Mouse (Mus musculus): ENCODE measurements at regions not wholly inside any gene's neighbourhood (a gene's known extent, or its start where the extent isn't known, plus 50 kb on each side); places are given as distances from the start of the nearest gene placed in this dataset.

DNA sequence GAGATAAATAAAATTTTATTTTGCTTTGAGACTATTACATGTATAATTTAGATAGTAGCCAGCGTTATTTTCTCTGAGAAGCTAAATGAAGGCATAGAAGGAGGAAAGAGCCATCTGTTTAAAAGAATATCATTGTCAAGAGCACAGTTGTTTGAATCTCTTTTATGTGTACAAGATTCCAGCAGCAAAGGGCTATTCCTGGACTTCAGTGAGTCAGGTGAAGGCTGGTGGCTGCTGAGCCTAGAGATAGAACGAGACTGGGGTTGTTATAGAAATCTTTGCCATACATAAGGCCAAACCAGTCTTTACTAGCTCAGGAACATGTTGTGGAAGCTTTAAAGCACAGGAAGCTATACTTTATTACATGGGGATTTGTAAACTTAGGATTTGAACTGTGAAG lies 261.6 kb downstream of the Adcyap1 start:
- no peak for DNase-seq (ENCODE audit: low spot score in 2 of 2)

DNA sequence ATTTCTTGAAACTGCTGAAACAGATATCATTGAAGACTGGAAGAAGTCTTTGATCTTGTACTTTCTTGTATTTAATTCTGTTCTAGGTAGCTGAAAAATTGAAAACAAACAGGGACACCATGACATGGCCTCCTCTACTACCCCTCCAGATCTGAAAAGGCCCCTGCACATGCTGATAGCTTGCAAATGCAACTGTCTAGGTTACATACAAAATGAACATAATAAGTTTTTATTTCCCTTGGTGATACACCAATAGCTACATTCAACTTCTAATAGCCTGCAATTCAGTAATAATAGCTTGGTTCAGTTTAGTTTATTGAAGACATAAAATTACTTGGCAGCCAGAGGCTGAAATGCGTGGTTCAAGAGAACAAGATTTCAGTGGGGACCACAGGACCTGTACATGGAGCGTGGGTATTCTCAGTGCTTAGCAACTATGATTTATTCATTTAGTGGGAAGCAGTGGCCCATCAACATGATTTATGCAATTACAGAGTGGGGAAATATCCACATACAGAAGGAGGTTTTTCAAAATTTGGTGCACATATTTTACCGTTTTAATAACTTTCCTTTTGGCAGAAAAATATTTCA lies 264.9 kb downstream of the Adcyap1 start:
- no peak for DNase-seq (ENCODE audit: low spot score in 2 of 2)

DNA sequence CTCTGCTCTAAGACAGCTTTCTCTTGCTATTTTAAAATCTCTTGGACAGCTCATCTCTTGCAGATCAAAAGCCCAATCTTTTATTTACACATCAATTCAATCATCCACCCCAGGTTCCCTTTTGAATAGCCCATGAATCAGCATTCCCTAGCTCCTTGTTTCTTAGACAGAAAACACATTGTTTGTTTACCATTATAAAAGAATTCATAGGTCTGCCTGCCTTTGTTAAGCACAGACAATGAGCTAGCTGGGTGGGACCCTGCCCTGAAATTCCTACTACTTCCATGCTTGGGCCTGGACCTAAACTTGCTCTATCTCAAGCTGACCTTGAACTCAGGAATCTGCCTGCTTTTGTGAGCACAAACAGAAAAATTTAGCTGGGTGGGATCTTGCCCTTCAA lies 283.6 kb downstream of the Adcyap1 start:
- no peak for DNase-seq (ENCODE audit: low spot score in 2 of 2)

DNA sequence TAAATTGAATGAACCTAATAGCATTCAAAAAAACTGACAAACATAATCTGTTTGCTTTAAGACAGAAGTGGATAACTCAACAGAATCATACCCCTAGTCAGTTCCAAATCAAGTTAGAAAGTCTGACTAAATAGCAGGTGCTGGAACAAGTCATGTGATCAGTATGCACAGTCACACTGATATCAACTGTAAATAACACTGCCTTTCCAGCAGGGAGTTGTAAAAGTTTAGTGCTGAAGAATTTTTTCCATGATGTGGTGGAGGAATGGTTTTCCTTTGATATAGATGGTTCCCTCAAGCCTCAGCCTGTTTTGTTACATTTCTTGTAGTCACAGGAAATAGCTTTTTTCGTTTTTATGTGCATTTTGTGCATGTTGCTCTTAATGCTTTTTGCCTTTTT lies 285.7 kb downstream of the Adcyap1 start:
- no peak for DNase-seq (ENCODE audit: low spot score in 2 of 2)

DNA sequence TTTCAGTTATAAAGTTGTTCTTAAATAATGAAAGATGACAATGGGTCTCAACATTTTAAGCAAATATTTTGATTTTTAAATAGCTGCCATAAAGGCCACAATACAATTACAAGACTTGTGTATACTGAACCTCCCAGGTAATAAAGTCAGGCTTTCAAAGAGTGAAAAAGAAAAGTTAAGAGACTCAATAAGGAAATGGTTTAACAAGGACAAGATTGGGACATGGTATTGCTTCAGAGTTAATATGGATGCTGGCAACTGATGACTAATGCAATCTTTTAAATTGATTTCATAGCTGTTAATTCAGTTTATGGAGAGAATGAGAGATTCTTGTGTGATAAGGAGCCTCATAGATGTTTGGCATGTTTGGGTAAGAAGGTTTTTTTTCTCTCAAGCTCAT lies 287.6 kb downstream of the Adcyap1 start:
- DNase-seq (ENCODE audit: low spot score in 2 of 2), result no peak

DNA sequence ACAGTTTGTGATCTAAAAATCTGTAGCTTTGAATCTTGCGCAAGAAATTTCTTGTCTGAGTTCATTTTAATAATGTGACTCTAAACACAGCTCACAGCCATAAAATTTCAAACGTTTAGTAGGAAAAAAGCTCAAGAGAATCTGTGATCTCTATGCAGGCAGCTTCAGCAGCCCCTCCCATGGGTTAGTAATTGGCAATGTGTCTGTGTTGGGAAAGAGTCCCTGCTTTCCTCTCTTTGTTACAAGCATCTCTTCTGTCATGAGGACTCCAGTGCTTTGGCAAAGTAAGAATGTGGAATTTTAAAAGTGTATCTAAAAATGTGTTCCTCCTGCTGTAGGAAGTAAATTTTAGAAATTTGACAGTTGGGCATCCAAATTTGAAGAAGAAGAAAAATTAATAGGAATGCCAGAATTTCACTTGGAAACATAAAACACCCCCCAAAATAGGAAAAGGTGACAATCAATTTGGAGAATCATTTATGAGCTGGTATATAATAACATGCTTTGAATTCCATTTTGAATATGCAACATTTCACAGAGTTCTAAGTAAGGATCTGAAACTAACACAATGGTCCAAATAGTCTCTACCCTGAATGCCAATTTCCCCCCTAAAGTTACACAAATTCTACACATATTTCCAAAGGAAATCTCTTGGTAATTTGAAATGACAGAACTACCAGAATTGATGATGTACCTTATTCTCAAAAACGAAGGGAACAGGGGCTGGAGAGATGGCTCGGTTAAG lies 291.3 kb downstream of the Adcyap1 start:
- DNase-seq (ENCODE audit: low spot score in 2 of 2), result peak; percentile 38 to 69

DNA sequence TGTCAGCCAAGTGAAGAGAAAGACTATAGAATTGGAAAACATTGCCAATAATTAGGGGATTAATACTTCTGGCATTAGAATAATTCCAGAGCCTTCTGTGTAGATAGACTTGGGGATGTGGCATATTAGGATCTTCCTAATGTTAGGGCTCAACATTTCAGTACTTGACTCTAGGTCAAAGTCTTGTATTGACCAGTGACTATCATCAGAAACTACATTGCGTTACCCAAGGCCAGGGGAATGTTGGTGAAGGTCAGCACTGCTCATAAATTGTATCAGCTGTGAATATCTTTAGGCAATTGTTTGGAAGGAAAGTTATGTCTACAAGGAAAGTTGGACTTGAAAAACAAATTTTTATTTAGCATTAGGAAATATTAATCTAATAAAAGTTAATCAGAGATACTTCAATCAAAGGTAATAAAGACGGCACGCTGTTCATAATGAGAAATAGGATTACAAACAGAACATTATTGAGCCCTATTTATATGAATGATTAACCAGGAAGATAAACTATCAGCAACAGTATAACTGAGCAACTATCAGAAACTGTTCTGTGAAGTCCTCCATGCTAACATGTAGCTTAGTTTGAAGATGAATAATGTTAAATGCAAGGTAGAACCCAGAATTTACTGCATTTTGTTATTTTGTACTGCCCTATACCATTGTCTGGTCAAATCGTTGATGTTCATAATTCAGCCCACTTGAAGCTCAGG lies 310.2 kb downstream of the Adcyap1 start:
- DNase-seq (ENCODE audit: low spot score in 2 of 2), result no peak

DNA sequence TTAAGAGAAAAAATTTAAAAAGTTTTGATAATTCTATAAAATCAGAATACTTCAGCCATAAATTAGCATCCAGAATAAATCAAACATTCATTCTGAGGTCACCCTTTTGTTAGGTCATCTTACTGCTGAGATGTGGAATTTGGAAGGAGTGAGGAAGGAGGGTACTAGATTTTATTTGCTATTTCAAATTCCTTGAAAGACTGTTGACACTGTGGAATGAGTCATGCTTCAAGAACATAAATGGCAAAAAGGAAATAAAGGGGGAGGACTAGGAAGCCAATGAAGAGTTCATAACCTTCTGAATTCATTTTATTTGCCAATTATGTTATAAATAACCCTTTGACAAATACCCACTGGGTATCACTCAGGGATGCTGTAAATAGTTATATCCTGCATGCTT lies 324.6 kb downstream of the Adcyap1 start:
- DNase-seq (ENCODE audit: low spot score in 2 of 2), result no peak

DNA sequence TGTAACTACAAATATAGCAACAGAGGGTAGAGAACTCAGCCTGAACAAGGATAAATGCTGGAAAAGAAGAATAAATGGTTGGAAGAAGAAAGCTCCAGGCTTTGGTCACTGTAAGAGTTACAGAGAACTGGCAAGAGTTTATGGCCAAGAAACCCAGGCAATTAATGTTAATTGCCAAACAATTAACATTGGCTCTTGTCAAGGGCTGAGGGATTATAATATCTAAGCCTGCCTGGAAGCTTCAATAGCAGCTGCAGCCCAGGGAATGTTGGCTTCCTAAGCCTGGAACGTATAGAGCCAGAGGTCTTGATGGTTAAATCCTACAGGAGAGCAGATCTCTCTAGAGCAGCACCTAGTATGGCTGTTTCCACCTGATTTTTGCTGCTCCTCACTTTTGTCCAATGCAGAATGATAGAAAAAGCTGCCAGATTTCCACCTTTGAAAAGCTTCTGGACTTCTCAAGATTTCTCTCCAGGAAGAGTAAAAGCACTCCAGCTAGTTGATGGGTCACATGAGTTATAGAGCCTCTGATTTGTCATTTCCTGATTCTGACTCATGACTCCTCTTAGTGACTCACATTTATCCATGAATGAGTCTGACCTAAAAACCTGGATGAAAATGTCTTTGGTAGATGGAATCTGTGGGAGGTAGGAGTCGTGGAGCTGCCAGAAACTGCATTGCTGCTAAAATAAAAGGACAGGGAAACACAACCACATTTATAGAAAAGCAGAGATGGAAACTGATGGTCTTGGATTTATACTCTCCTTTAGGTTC lies 327.2 kb downstream of the Adcyap1 start:
- DNase-seq (ENCODE audit: low spot score in 2 of 2), result no peak

DNA sequence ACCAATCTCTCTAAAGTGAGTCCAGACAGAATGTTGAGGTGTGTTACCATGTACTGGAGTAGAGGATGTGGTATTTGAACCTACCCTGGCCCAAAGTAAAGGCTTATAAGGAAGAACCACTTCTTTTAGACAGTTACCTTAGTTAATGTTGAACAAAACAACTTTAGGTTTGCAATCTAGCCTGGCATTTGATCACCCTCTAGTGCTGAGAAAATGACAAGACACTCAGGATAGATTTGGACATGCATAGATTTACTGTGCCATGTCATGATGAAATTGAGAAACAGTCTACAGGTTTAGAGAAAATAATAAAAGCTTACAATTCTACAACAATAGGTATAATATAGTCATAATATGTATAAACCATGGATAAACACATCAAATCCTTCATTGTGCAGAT lies 333.7 kb downstream of the Adcyap1 start:
- DNase-seq (ENCODE audit: low spot score in 2 of 2), result no peak

DNA sequence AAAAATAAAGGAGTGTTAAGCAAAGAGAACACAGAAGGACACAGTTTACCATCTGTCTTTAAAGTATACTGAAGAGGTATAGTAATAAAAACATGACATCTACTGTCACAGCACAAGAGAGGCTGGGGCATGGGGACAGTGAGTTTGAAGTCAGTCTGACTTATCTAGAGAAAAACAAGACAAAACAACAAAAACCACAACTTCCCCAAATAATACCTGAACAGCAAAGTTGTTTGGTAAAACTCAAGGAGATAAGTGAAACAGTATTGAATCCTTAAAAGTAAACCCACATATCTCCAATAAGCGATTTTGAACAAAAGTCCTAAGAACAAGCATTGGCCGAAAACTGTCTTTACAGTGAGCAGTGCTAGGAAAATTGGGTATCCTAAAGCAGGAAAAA lies 336.1 kb downstream of the Adcyap1 start:
- DNase-seq (ENCODE audit: low spot score in 2 of 2), result no peak

DNA sequence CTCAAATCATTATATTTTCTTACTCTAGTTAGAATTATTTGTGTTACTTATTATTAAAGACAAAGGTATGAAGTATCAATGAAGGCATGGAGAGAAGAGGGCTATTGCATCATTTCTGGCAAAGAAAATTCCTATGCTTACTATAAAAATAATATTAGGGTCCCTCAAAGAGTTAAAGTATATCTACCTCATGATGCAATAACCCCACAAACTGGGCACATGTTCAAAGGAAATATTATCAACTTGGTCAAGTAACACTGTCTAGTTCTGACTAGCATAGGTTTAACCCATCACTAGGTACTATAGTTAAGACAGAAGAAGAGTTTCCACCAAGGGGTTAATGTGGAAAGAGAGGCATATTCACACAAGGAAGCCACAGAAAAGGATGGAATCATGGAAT lies 336.9 kb downstream of the Adcyap1 start:
- DNase-seq (ENCODE audit: low spot score in 2 of 2), result no peak

DNA sequence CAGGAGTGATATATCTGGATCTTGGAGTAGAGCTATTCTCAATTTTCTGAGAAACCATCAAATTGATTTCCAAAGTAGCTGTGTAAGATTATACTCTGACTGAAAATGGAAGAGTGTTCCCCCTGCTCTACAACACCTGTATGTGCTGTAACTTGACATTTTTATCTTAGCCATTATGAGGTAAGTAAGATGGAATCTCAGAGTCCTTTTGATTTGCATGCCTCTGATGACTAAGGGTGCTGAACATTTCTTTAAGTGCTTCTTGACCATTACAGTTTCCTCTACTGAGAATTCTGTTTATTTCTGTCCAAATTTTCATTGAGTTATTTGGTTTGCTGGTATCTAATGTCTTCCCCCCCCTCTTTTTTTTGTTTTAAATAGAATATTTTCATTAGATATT lies 343.0 kb downstream of the Adcyap1 start:
- DNase-seq (ENCODE audit: low spot score in 2 of 2), result no peak

DNA sequence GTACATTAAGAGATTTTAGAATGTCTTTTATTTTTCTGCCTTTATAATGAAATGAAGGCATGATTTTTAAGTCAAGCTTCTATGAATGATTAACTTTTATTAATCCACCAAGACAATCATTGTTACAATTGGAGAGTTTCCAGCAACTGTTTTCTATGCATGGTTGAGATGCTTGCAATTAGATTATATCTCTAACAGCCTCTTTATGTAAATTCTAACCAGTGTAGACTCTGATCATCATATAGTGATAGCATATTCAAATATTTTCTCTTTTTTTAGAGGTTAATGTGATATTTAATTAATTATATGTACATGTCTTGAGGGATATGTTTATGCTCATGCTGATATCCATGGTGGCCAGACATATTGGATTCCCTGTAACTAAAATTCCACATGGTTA lies 351.5 kb downstream of the Adcyap1 start:
- no peak for DNase-seq (ENCODE audit: low spot score in 2 of 2)

DNA sequence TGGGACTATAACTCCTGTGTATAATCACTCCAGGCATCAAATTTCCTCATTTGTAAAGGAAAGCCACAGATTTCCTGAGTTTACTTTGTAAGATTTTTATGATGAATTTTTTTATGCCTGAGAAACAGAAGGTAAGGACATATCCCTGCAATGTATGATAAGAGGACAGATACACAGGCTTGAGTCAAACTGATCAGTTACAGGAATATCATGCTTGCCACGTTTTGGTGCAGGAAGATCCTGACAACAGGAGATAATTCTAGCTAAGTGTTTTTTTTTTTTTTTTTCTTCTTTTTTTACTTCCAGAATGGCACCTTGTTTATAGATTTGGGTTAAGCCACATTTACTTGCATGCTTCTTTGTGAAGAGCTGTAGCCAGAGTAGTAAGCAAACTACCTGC lies 357.1 kb downstream of the Adcyap1 start:
- DNase-seq (ENCODE audit: low spot score in 2 of 2), result no peak

DNA sequence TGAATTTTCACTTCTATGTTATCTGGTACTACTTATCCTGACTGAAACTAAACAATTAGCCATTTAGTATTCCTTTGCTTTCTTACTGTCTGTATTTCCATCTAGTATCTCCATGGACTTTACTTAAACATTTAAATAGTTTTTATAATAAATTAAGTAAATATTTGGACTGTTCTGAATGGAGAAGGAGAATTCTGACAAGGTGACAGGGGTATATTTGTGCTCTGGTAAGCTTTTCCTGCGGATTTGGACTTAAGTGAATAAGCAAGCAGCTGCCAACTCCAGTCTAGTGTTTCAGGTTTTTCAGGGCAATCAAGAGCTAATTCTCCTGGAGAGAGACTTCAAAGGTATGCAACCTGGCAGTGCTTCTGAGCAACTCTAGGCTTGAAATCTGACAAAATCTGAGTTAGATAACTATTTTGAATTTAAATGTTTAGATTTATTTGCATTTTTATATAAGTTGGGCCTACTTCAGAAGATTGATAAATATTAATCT lies 364.5 kb downstream of the Adcyap1 start:
- DNase-seq (ENCODE audit: low spot score in 2 of 2), result no peak

DNA sequence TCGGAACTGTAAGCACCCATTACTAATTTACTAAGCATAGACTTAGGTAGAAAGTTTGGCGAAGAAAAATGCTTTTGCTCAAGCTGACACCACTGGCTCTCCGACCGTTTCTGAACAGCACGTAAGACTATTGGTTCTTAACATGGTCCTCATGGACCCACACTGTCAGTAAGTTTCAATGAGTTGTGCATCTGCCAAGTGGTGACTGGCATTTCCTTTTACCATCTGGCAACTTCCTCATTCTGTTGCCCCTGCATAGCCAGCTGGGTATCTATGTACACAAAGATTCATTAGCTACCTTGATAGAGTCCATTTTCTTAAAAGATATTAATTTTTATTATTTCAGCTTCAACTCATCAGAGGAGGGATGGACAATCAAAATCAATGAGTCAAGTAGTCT lies 381.2 kb downstream of the Adcyap1 start:
- no peak for DNase-seq (ENCODE audit: low spot score in 2 of 2)

DNA sequence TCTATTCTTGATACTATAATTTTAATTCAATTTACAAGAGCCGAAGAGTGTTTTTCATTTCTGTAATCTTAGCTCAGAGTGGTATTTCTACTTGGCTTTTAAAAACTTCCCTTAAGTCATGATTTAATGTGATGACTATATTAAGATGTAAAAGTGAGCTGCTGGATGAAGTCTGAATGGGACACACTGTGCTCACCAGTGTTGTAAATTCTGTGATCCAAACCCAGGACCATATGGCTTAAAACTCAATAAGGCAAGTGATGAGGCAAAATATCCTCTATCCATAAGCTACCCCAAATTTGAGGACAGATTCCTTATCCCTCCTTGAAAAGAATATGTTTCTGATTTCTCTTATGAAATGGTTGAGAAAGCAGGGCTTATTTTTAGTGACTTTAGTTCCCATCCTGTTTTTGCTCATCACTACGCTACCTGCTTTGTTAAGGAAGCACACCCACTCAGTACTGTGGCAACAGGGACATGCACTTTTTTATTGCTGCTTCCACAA lies 399.4 kb downstream of the Adcyap1 start:
- DNase-seq (ENCODE audit: low spot score in 2 of 2), result peak in 1 of 2 experiments; percentile 23

DNA sequence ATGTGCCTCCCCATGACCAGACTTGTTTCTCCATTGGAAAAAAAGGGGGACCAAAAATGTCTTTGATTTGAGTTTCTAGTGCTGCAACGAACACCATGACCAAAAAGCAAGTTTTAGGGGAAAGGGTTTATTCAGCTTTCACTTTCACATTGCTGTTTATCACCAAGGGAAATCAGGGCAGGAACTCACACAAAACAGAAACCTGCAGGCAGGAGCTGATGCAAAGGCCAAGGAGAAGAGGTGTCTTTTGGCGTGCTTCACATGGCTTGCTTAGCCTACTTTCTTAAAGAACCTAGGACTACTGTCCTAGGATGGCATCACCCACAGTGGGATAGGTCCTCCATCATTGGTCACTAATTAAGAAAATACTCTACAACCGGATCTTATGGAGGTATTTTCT lies 401.4 kb downstream of the Adcyap1 start:
- no peak for DNase-seq (ENCODE audit: low spot score in 2 of 2)

DNA sequence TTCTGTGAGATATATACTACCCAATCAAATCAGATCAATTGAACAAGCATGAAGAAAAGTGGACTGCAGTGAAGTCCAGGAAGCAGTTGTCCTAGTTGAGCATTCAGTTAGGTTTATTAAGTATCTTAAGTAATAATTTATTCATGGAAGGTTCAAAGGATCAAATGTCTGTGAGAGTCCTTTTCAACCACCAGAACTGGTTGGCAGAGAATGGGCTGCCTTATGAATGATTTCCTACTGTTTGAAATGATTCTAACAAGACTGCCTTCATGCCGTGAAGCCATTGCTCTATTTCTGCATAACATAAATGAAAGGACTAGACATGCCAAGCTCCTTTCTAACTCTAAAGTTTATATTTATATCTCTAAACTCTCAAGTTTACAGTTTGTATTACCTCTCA lies 410.4 kb downstream of the Adcyap1 start:
- no peak for DNase-seq (ENCODE audit: low spot score in 2 of 2)

DNA sequence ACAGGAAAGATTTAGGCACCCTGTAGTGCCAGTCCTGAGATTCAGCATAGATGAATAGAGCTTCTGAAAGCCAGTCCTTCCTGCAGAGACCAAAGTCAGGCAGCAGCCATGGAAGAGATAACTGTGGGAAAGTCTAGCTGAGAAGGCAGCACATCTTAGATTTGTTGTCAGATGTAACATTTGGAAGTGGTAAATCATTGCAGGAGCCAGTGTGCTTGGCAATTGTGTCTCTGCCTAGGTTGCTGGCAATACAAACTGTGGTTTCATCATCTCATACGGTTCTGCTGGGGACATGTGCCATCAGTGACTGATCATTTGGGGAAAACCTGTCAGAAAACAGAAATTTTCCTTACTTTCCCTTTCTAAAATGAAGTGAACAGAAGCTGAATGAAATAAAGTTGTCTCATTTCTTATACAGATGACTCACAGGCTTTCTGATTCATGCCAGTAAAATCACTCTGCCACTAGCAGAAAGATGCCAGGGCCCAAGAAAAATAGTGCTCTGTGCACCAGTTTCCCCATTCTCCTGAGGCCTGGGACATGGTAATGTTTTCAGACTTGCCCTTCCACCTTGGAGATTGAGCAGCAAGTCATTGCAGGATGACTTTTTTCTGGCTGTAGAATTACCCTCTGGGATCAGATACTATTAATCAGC lies 411.3 kb downstream of the Adcyap1 start:
- peak; percentile 28 to 38 for DNase-seq (ENCODE audit: low spot score in 2 of 2)
